8 mouse cellular contexts compared by ENCODE assay signal in genomic region chr15:84720291-84721204, GRCm38 (mm10). TPM values are rescaled to one million over a fixed set of nuclear protein-coding genes. Genes with fewer than 3 reads are reported as not detected.
DNase-seq lines count a peak whose midpoint lies in the region; ATAC-seq and TF ChIP-seq lines count a peak whose summit lies in the region.

No protein-coding gene starts in this region.

- peaks cover 12% of the 10 kb centered on the region for H3K4me1 ChIP-seq in testis, adult 2 months (ENCODE audit: control insufficient read depth, insufficient read depth, low read length)
- peaks cover 18% of the 10 kb centered on the region for H3K4me1 ChIP-seq in forebrain, embryonic 12.5 days
- H3K4me1 ChIP-seq in kidney, embryonic 15.5 days, result peaks cover 29% of the 10 kb centered on the region

- no peak for DNase-seq in testis, postnatal 14 days (ENCODE audit: low spot score)
- peak; percentile 67 for DNase-seq in lung, postnatal 36 days
- no peak for DNase-seq in frontal cortex, postnatal 36 days (ENCODE audit: low spot score in 2 of 2)
- no peak for DNase-seq in layer of hippocampus, postnatal 14 days (ENCODE audit: low spot score in 2 of 2)

- H3K9me3 ChIP-seq in forebrain, embryonic 12.5 days, result no peaks in the 10 kb centered on the region
- H3K9me3 ChIP-seq in kidney, embryonic 15.5 days (replicated peaks), result no peaks in the 10 kb centered on the region

- no peak for TF ChIP-seq POLR2A in testis, adult 2 months (IDR thresholded peaks at IDR 0.05; ENCODE audit: control insufficient read depth, low read depth, low read length)

- no peak for TF ChIP-seq CTCF in testis, adult 2 months (IDR thresholded peaks at IDR 0.05; ENCODE audit: control insufficient read depth, insufficient read depth, insufficient replicate concordance, low read depth, low read length)

- H3K27me3 ChIP-seq in testis, adult 2 months (ENCODE audit: control insufficient read depth, insufficient read depth, low read length), result no peaks in the 10 kb centered on the region; the same call in 1 of the 2 replicates
- peaks cover 51% of the 10 kb centered on the region for H3K27me3 ChIP-seq in forebrain, embryonic 12.5 days
- H3K27me3 ChIP-seq in kidney, embryonic 15.5 days, result peaks cover 4% of the 10 kb centered on the region

- H3K9ac ChIP-seq in forebrain, embryonic 12.5 days, result no peak overlapping the region
- peak overlapping the region; percentile 37; the same call in 1 of the 2 replicates for H3K9ac ChIP-seq in kidney, embryonic 15.5 days

- no peaks in the 10 kb centered on the region for H3K36me3 ChIP-seq in testis, adult 2 months (ENCODE audit: control insufficient read depth, insufficient read depth, low read length)
- H3K36me3 ChIP-seq in forebrain, embryonic 12.5 days (replicated peaks), result no peaks in the 10 kb centered on the region
- H3K36me3 ChIP-seq in kidney, embryonic 15.5 days, result no peaks in the 10 kb centered on the region

- H3K4me2 ChIP-seq in forebrain, embryonic 12.5 days, result peak overlapping the region; percentile 47
- H3K4me2 ChIP-seq in kidney, embryonic 15.5 days, result peak overlapping the region; percentile 87

- no peak for ATAC-seq in forebrain, embryonic 12.5 days (ENCODE audit: low FRiP score)
- peak; percentile 33 for ATAC-seq in kidney, embryonic 15.5 days (replicated peaks; ENCODE audit: low FRiP score)
- no peak for ATAC-seq in megakaryocyte progenitor cell, adult 5-6 weeks (replicated peaks; ENCODE audit: poor library complexity)

- peak overlapping the region; percentile 66 for H3K4me3 ChIP-seq in testis, adult 2 months (ENCODE audit: control insufficient read depth, low read depth, low read length)
- H3K4me3 ChIP-seq in forebrain, embryonic 12.5 days (replicated peaks), result peak overlapping the region; percentile 16
- peak overlapping the region; percentile 47 for H3K4me3 ChIP-seq in kidney, embryonic 15.5 days (replicated peaks)

- H3K27ac ChIP-seq in testis, adult 2 months (ENCODE audit: control insufficient read depth, insufficient read depth, low read depth, low read length), result no peak overlapping the region
- H3K27ac ChIP-seq in forebrain, embryonic 12.5 days, result no peak overlapping the region
- H3K27ac ChIP-seq in kidney, embryonic 15.5 days, result peak overlapping the region; percentile 51

- WGBS in forebrain, embryonic 12.5 days, result 5% methylated on average over 33 of the region's 33 CpGs
- WGBS in kidney, embryonic 15.5 days, result 5% methylated on average over 33 of the region's 33 CpGs

RNA-seq across cellular contexts. Expression of gene Arhgap8, which starts 0.7 kb away (rescaled TPM):
- polyA plus RNA-seq in testis, adult 2 months (2012; rRNA removed), result 3.1 and 3.7 TPM in 2 replicates
- polyA plus RNA-seq in forebrain, embryonic 12.5 days (2016; fragmentation: Nextera tagmentation; extraction: Ambion mirVana), result 0.60 and 1.1 TPM in 2 replicates
- polyA plus RNA-seq in kidney, embryonic 15.5 days (2015; fragmentation: Nextera tagmentation; extraction: Ambion mirVana), result 7.9 and 10.3 TPM in 2 replicates
- total RNA-seq in layer of hippocampus, postnatal 14 days (2021), result not detected
- not detected in 2 replicates for total RNA-seq in megakaryocyte progenitor cell, adult 5-6 weeks (2015)
- total RNA-seq in megakaryocyte progenitor cell, adult 5-6 weeks (2017), result not detected in 2 replicates

RNA-seq across cellular contexts. Expression of gene Prr5, which starts 51.1 kb away (rescaled TPM):
- 13.0 and 13.4 TPM in 2 replicates for polyA plus RNA-seq in testis, adult 2 months (2012; rRNA removed)
- 7.6 and 10.1 TPM in 2 replicates for polyA plus RNA-seq in forebrain, embryonic 12.5 days (2016; fragmentation: Nextera tagmentation; extraction: Ambion mirVana)
- 40.3 and 46.8 TPM in 2 replicates for polyA plus RNA-seq in kidney, embryonic 15.5 days (2015; fragmentation: Nextera tagmentation; extraction: Ambion mirVana)
- total RNA-seq in layer of hippocampus, postnatal 14 days (2021), result 10 to 100 TPM; 19.2 TPM
- total RNA-seq in megakaryocyte progenitor cell, adult 5-6 weeks (2015), result 10.0 and 11.1 TPM in 2 replicates
- total RNA-seq in megakaryocyte progenitor cell, adult 5-6 weeks (2017), result 3.7 and 7.6 TPM in 2 replicates

Comparison
In these comparisons a context has a peak if more than half of its experiments do, and no peak if none do; other contexts are left out.
1. H3K4me3 ChIP-seq: peak in every context shown above with its lines; median percentile 66 in testis, adult 2 months; 47 in kidney, embryonic 15.5 days; 16 in forebrain, embryonic 12.5 days.